ENCODE assay signal across 19 mouse cellular contexts in the genomic region with DNA sequence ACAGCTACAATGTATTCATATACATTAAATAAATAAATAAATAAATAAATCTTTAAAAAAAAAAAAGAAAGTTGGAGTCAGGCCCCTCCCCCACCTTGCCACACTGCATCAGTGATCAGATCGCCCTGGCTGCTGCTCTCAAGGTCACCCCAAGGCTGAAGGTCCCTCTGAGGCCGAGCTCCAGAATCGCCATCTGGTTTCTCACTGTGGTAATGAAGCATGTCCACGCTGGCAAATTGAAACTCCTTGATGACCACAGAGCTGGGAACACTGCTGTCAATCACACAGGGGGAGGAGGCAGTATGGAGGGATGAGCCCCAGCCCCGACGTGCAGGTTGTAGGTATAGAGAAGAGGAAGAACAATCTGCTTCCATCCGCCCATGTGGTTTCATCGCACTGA. TPM values are rescaled to one million over a fixed set of nuclear protein-coding genes. Genes with fewer than 3 reads are reported as not detected.
DNase-seq lines count a peak whose midpoint lies in the region; ATAC-seq lines count a peak whose summit lies in the region.
"Had no signal": no experiment of that assay in that cellular context is flagged by ENCODE, and none has a peak within 500 bp of the region (broad histone marks: within the 10 kb centered on the region; RNA-seq: fewer than 3 reads in every experiment).

No protein-coding gene starts in this region.

- ATAC-seq in inflammation-experienced regulatory T-cells, adult 6 months = no peak
- ATAC-seq in midbrain, embryonic 13.5 days = no peak
- ATAC-seq: forebrain, postnatal 0 days had no signal

- peaks cover 5% of the 10 kb centered on the region; the same call in 1 of the 2 replicates for H3K4me1 ChIP-seq in midbrain, embryonic 13.5 days (replicated peaks)
- H3K4me1 ChIP-seq: heart, embryonic 13.5 days had no signal

- no peak overlapping the region for H3K4me3 ChIP-seq in midbrain, embryonic 13.5 days (replicated peaks)
- H3K4me3 ChIP-seq: embryonic facial prominence, embryonic 12.5 days; heart, embryonic 13.5 days; midbrain, embryonic 12.5 days had no signal

- H3K36me3 ChIP-seq in midbrain, embryonic 13.5 days = no peaks in the 10 kb centered on the region
- H3K36me3 ChIP-seq: embryonic facial prominence, embryonic 12.5 days; G1E; heart, embryonic 13.5 days; midbrain, embryonic 12.5 days had no signal

- DNase-seq in cerebellum, postnatal 10 days = peak; percentile 66 to 70
- no peak for DNase-seq in cerebellum, adult 18-20 months
- DNase-seq in kidney, adult 11 months = peak; percentile 41
- DNase-seq in kidney, postnatal 14 days = no peak
- DNase-seq in thymus, postnatal 4 days = peak; percentile 15
- no peak for DNase-seq in thymus, postnatal 36 days
- DNase-seq: cerebellum, adult 2 months; forebrain, postnatal 0 days; gastrocnemius, postnatal 14 days; heart, postnatal 4 days; kidney, adult 9 months; lung, postnatal 14 days had no signal

- peaks cover 6% of the 10 kb centered on the region; the same call in 1 of the 2 replicates for H3K27me3 ChIP-seq in midbrain, embryonic 13.5 days

- H3K27ac ChIP-seq in midbrain, embryonic 13.5 days = no peak overlapping the region
- H3K27ac ChIP-seq: embryonic facial prominence, embryonic 12.5 days; heart, embryonic 13.5 days; midbrain, embryonic 12.5 days had no signal

- H3K9me3 ChIP-seq in midbrain, embryonic 13.5 days = no peaks in the 10 kb centered on the region
- H3K9me3 ChIP-seq: embryonic facial prominence, embryonic 12.5 days; G1E; heart, embryonic 13.5 days; midbrain, embryonic 12.5 days had no signal

- 54% methylated on average over 8 of the region's 8 CpGs for WGBS in midbrain, embryonic 13.5 days

- H3K4me2 ChIP-seq in midbrain, embryonic 13.5 days (replicated peaks) = no peak overlapping the region
- H3K4me2 ChIP-seq: embryonic facial prominence, embryonic 12.5 days; heart, embryonic 13.5 days; midbrain, embryonic 12.5 days had no signal

- H3K9ac ChIP-seq in midbrain, embryonic 13.5 days (replicated peaks) = no peak overlapping the region
- H3K9ac ChIP-seq: embryonic facial prominence, embryonic 12.5 days; forebrain, postnatal 0 days; heart, embryonic 13.5 days; midbrain, embryonic 12.5 days had no signal

RNA-seq across cellular contexts. Expression of gene Map3k6, which starts 13.0 kb away (rescaled TPM):
- under 1 TPM in 1 of 3 experiments, not detected in 2; 0.57 TPM for polyA plus RNA-seq in inflammation-experienced regulatory T-cells, adult 6 months (2017; shearing (Covaris generic))
- 0.79 and 2.3 TPM in 2 replicates for polyA plus RNA-seq in midbrain, embryonic 13.5 days (2015; fragmentation: Nextera tagmentation; extraction: Ambion mirVana)

RNA-seq across cellular contexts. Expression of gene Gpr3, which starts 15.3 kb away (rescaled TPM):
- polyA plus RNA-seq in inflammation-experienced regulatory T-cells, adult 6 months (2017; shearing (Covaris generic)) = not detected
- 0.22 and 0.67 TPM in 2 replicates for polyA plus RNA-seq in midbrain, embryonic 13.5 days (2015; fragmentation: Nextera tagmentation; extraction: Ambion mirVana)
- polyA plus RNA-seq: embryonic facial prominence, embryonic 12.5 days; liver, embryonic 16.5 days had no signal

RNA-seq across cellular contexts. Expression of gene Cd164l2, which starts 15.7 kb away (rescaled TPM):
- not detected for polyA plus RNA-seq in inflammation-experienced regulatory T-cells, adult 6 months (2017; shearing (Covaris generic))
- polyA plus RNA-seq in midbrain, embryonic 13.5 days (2015; fragmentation: Nextera tagmentation; extraction: Ambion mirVana) = 0.67 and 1.3 TPM in 2 replicates
- polyA plus RNA-seq: G1E had no signal

RNA-seq across cellular contexts. Expression of gene Sytl1, which starts 35.3 kb away (rescaled TPM):
- polyA plus RNA-seq in inflammation-experienced regulatory T-cells, adult 6 months (2017; shearing (Covaris generic)) = 10 to 100 TPM; 18.3 to 62.3 (median 43.8) TPM
- polyA plus RNA-seq in midbrain, embryonic 13.5 days (2015; fragmentation: Nextera tagmentation; extraction: Ambion mirVana) = 0.40 and 0.66 TPM in 2 replicates

RNA-seq across cellular contexts. Expression of gene Tmem222, which starts 50.0 kb away (rescaled TPM):
- 10 to 100 TPM; 69.3 to 98.0 (median 86.0) TPM for polyA plus RNA-seq in inflammation-experienced regulatory T-cells, adult 6 months (2017; shearing (Covaris generic))
- polyA plus RNA-seq in midbrain, embryonic 13.5 days (2015; fragmentation: Nextera tagmentation; extraction: Ambion mirVana) = 103 TPM in 2 replicates

Comparison
In these comparisons a context has a peak if more than half of its experiments do, and no peak if none do; other contexts are left out.
1. DNase-seq: peak in cerebellum, postnatal 10 days (2 of 2), kidney, adult 11 months (single experiment) and thymus, postnatal 4 days (single experiment); none in cerebellum, adult 18-20 months (0 of 2), kidney, postnatal 14 days (single experiment) and thymus, postnatal 36 days (0 of 2).